Mouse (Mus musculus) neural tube, embryonic 15.5 days (tissue): ENCODE data around the gene Nxph1. TPM values are rescaled to one million over a fixed set of nuclear protein-coding genes. Genes with fewer than 3 reads are reported as not detected.

Experiments
- ATAC-seq: fragments of 200-750 bp; cut with Nextera tagmentation; 2 replicates; pipeline ENCODE4 v1.8.0; 2017; ENCODE audit warnings: mild to moderate bottlenecking, moderate TSS enrichment, moderate library complexity; ENCODE audit not compliant: low FRiP score
- H3K27ac ChIP-seq: fragments of 300-500 bp; sonication (generic); replicated peaks from 2 replicates; pipeline ENCODE4 v1.5.1; 2015; ENCODE audit warnings: mild to moderate bottlenecking, inconsistent platforms
- H3K27me3 ChIP-seq: fragments of 300-500 bp; sonication (generic); replicated peaks from 2 replicates; pipeline ENCODE4 v1.6.1; 2015; ENCODE audit warnings: inconsistent platforms
- H3K36me3 ChIP-seq: fragments of 300-500 bp; sonication (generic); 2 replicates; pipeline ENCODE4 v1.6.1; 2015; ENCODE audit warnings: inconsistent platforms
- H3K4me1 ChIP-seq: fragments of 300-500 bp; sonication (generic); 2 replicates; pipeline ENCODE4 v1.6.1; 2015; ENCODE audit warnings: inconsistent platforms
- H3K4me2 ChIP-seq: fragments of 300-500 bp; sonication (generic); 2 replicates; pipeline ENCODE4 v1.6.1; 2015; ENCODE audit warnings: inconsistent platforms, mild to moderate bottlenecking, moderate library complexity
- H3K4me3 ChIP-seq: fragments of 300-500 bp; sonication (generic); replicated peaks from 2 replicates; pipeline ENCODE4 v1.5.1; 2015; ENCODE audit warnings: mild to moderate bottlenecking, inconsistent platforms
- H3K9ac ChIP-seq: fragments of 300-500 bp; sonication (generic); replicated peaks from 2 replicates; pipeline ENCODE4 v1.6.1; 2015; ENCODE audit warnings: mild to moderate bottlenecking, inconsistent platforms
- H3K9me3 ChIP-seq: fragments of 300-500 bp; sonication (generic); replicated peaks from 2 replicates; pipeline ENCODE4 v1.6.1; 2016; ENCODE audit warnings: inconsistent platforms
- WGBS: fragments of 180-500 bp; shearing (Covaris S2); methylation state at CpG from one replicate; pipeline ENCODE4 v1.1.7; 2015; ENCODE audit warnings: mixed read lengths; 5-methylcytosine and 5-hydroxymethylcytosine counted together
- polyA plus RNA-seq: library from polyadenylated mRNA; unstranded; fragments of >200 nt; fragmentation: Nextera tagmentation; extraction: Ambion mirVana; gene quantifications from 2 replicates; pipeline ENCODE4 v1.2.1, GENCODE M21; 2015

The Nxph1 gene
- 80.9 and 110 TPM in 2 replicates for polyA plus RNA-seq

- WGBS: 2% methylated on average over 16 of the region's 16 CpGs
Measured at GRCm38 (mm10) chr6:8948131-8948470, at the start of gene Nxph1. Nxph1 (plus strand) TSS chr6:8948431.

GRCm38 (mm10) chr6:8900021-8900728, 48.1 kb upstream of the Nxph1 start:
- no peak overlapping the region; the same call in 1 of the 2 replicates for H3K4me2 ChIP-seq
- no peaks in the 10 kb centered on the region for H3K36me3 ChIP-seq
- H3K4me1 ChIP-seq: peaks cover 10% of the 10 kb centered on the region
- H3K27ac ChIP-seq: peak overlapping the region; percentile 63
- no peak overlapping the region for H3K4me3 ChIP-seq
- peak; percentile 62 for ATAC-seq
- H3K9me3 ChIP-seq: no peaks in the 10 kb centered on the region
- H3K27me3 ChIP-seq: no peaks in the 10 kb centered on the region
- H3K9ac ChIP-seq: no peak overlapping the region
- WGBS: 45% methylated on average over 7 of the region's 7 CpGs

More at GRCm38 (mm10) chr6:8948131-8948470, at the start of gene Nxph1:
- ATAC-seq: peak; percentile 37
- peak within 1 kb of the TSS; percentile 72 for H3K9ac ChIP-seq
- H3K36me3 ChIP-seq: no peaks in the 10 kb centered on the region
- peaks cover 21% of the 10 kb centered on the region for H3K4me1 ChIP-seq
- H3K27me3 ChIP-seq: peaks cover 8% of the 10 kb centered on the region
- no peaks in the 10 kb centered on the region for H3K9me3 ChIP-seq
- H3K27ac ChIP-seq: peak within 1 kb of the TSS; percentile 89
- H3K4me3 ChIP-seq: peak within 1 kb of the TSS; percentile 62
- peak within 1 kb of the TSS; percentile 89 for H3K4me2 ChIP-seq

- H3K36me3 ChIP-seq: no peaks in the 10 kb centered on the region
- H3K4me1 ChIP-seq: peaks cover 10% of the 10 kb centered on the region
- H3K4me3 ChIP-seq: no peak overlapping the region
- no peak overlapping the region for H3K9ac ChIP-seq
- no peak overlapping the region for H3K27ac ChIP-seq
- 26% methylated on average over 2 of the region's 2 CpGs for WGBS
- H3K9me3 ChIP-seq: no peaks in the 10 kb centered on the region
- ATAC-seq: peak; percentile 46; the same call in 1 of the 2 replicates
- no peak overlapping the region; the same call in 1 of the 2 replicates for H3K4me2 ChIP-seq
- no peaks in the 10 kb centered on the region for H3K27me3 ChIP-seq
Measured at GRCm38 (mm10) chr6:8900729-8901122, 47.5 kb upstream of the Nxph1 start.

- no peak for ATAC-seq
- Histone ChIP-seq H3K9me3 (no peaks in the 10 kb centered on the region), H3K27me3 (no peaks in the 10 kb centered on the region), H3K9ac (no peak overlapping the region), H3K4me2 (no peak overlapping the region), H3K27ac (no peak overlapping the region), H3K36me3 (no peaks in the 10 kb centered on the region), H3K4me1 (no peaks in the 10 kb centered on the region), H3K4me3 (no peak overlapping the region)
- 84% methylated on average over 3 of the region's 3 CpGs for WGBS
Measured at GRCm38 (mm10) chr6:8907917-8908316, 40.3 kb upstream of the Nxph1 start.

GRCm38 (mm10) chr6:8913404-8913803, 34.8 kb upstream of the Nxph1 start:
- ATAC-seq: no peak
- H3K4me1 ChIP-seq: no peaks in the 10 kb centered on the region
- no peak overlapping the region for H3K4me3 ChIP-seq
- H3K9ac ChIP-seq: no peak overlapping the region
- no peaks in the 10 kb centered on the region for H3K36me3 ChIP-seq
- no peak overlapping the region for H3K27ac ChIP-seq
- H3K4me2 ChIP-seq: no peak overlapping the region
- H3K9me3 ChIP-seq: no peaks in the 10 kb centered on the region
- H3K27me3 ChIP-seq: no peaks in the 10 kb centered on the region

GRCm38 (mm10) chr6:8914682-8915081, 33.5 kb upstream of the Nxph1 start:
- no peaks in the 10 kb centered on the region for H3K9me3 ChIP-seq
- H3K27me3 ChIP-seq: no peaks in the 10 kb centered on the region
- WGBS: 87% methylated on average over 3 of the region's 3 CpGs
- no peak overlapping the region for H3K4me3 ChIP-seq
- no peak overlapping the region for H3K27ac ChIP-seq
- no peak overlapping the region for H3K4me2 ChIP-seq
- H3K36me3 ChIP-seq: no peaks in the 10 kb centered on the region
- no peak overlapping the region for H3K9ac ChIP-seq
- H3K4me1 ChIP-seq: no peaks in the 10 kb centered on the region
- ATAC-seq: no peak

- Histone ChIP-seq H3K36me3 (no peaks in the 10 kb centered on the region), H3K27ac (no peak overlapping the region), H3K4me3 (no peak overlapping the region), H3K9me3 (no peaks in the 10 kb centered on the region), H3K4me1 (no peaks in the 10 kb centered on the region), H3K27me3 (no peaks in the 10 kb centered on the region), H3K9ac (no peak overlapping the region), H3K4me2 (no peak overlapping the region)
- WGBS: 73% methylated on average over 6 of the region's 6 CpGs
- no peak for ATAC-seq
Measured at GRCm38 (mm10) chr6:8924481-8924880, 23.8 kb upstream of the Nxph1 start.

- ATAC-seq: no peak
- H3K27ac ChIP-seq: no peak overlapping the region
- H3K4me1 ChIP-seq: 0 out of 2 replicates have a peak, but pooled peaks cover 4% of the 10 kb centered on the region
- H3K4me3 ChIP-seq: no peak overlapping the region
- no peak overlapping the region for H3K9ac ChIP-seq
- 29% methylated on average over 5 of the region's 5 CpGs for WGBS
- H3K4me2 ChIP-seq: no peak overlapping the region
- no peaks in the 10 kb centered on the region for H3K36me3 ChIP-seq
- H3K9me3 ChIP-seq: no peaks in the 10 kb centered on the region
- H3K27me3 ChIP-seq: no peaks in the 10 kb centered on the region
Measured at GRCm38 (mm10) chr6:8935241-8935640, 13.0 kb upstream of the Nxph1 start.

- H3K4me2 ChIP-seq: peak overlapping the region; percentile 41
- H3K4me1 ChIP-seq: 0 out of 2 replicates have a peak, but pooled peaks cover 4% of the 10 kb centered on the region
- peak; percentile 90; the same call in 1 of the 2 replicates for ATAC-seq
- H3K36me3 ChIP-seq: no peaks in the 10 kb centered on the region
- H3K27ac ChIP-seq: no peak overlapping the region
- H3K9me3 ChIP-seq: no peaks in the 10 kb centered on the region
- WGBS: 14% methylated on average over 5 of the region's 5 CpGs
- no peak overlapping the region for H3K4me3 ChIP-seq
- no peak overlapping the region for H3K9ac ChIP-seq
- no peaks in the 10 kb centered on the region for H3K27me3 ChIP-seq
Measured at GRCm38 (mm10) chr6:8935705-8936104, 12.5 kb upstream of the Nxph1 start.

- Histone ChIP-seq H3K27ac (no peak overlapping the region), H3K4me1 (0 out of 2 replicates have a peak, but pooled peaks cover 4% of the 10 kb centered on the region), H3K9ac (no peak overlapping the region), H3K27me3 (no peaks in the 10 kb centered on the region), H3K9me3 (no peaks in the 10 kb centered on the region), H3K4me3 (no peak overlapping the region), H3K4me2 (peak overlapping the region; percentile 41), H3K36me3 (no peaks in the 10 kb centered on the region)
- 25% methylated on average over 4 of the region's 4 CpGs for WGBS
- peak; percentile 43; the same call in 1 of the 2 replicates for ATAC-seq
Measured at GRCm38 (mm10) chr6:8936168-8936567, 12.1 kb upstream of the Nxph1 start.

- peaks cover 11% of the 10 kb centered on the region for H3K27me3 ChIP-seq
- H3K4me1 ChIP-seq: peaks cover 21% of the 10 kb centered on the region
- no peaks in the 10 kb centered on the region for H3K9me3 ChIP-seq
- peak overlapping the region; percentile 89 for H3K4me2 ChIP-seq
- peak overlapping the region; percentile 89 for H3K27ac ChIP-seq
- under 1% methylated on average over 68 of the region's 68 CpGs for WGBS
- H3K36me3 ChIP-seq: no peaks in the 10 kb centered on the region
- peak overlapping the region; percentile 72 for H3K9ac ChIP-seq
- H3K4me3 ChIP-seq: peak overlapping the region; percentile 62
- ATAC-seq: peak; percentile 59
Measured at GRCm38 (mm10) chr6:8948471-8949411, 510 bp downstream of the Nxph1 start.
